Mouse (Mus musculus): ENCODE results near the gene Tmem104.

DNA sequence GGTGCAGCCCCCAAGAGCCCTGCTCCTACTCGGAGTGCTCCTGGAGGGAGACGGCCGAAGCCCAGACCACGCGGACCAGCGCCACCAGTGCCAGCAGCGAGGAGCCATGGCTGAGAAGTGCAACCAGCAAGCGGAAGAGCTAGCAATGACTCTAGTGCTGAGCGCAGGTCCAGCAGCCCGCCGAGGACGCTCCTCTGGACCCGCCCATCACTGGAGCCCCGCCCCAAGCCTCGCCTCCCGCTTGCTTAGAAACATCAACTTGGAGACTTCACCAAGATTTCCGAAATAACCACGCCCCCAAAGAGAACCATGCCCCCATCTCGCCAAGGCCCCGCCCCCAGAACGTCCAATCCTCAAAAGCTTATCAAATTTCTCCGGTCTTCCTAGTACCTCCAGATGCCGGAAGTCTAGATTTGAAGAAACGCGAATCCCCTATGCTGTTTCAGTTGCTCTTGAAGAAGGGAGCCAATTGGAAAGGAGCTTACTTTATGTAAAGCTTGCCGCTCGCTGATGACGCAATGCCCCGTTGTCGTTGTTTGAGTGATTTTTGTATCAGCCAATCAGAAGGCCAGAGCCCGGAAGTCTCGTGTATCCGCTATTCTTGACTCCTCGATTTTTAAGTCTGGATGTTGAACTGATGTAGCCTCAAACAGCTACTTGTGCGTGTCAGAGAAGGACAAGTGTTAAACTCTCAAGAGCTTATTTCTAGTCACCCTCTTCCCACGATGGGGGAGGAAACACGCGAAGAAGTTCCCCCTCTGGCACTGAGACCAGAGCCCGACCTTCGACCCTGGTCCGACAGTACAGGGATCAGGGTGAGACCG, 89.7 kb downstream of the Tmem104 start, which contains the start of gene Fdxr:
- TF ChIP-seq GATA1 (IDR thresholded peaks at IDR 0.05; ENCODE audit: low read length) (no peak), TAL1 (IDR thresholded peaks at IDR 0.05; ENCODE audit: low read length) (no peak)

All from erythroblast, embryonic 14.5 days (primary cell).